Mouse (Mus musculus) limb, embryonic 11.5 days (tissue): Measurements from ENCODE around the gene Manf. TPM values are rescaled to one million over a fixed set of nuclear protein-coding genes. Genes with fewer than 3 reads are reported as not detected.
A peak's percentile ranks its signal among the peaks of the same experiment; 100 is the strongest.

Experiments
- ATAC-seq: fragments of 200-750 bp; cut with Nextera tagmentation; 2 replicates; pipeline ENCODE4 v1.8.0; 2017; ENCODE audit warnings: low read depth; ENCODE audit not compliant: insufficient number of reproducible peaks, low FRiP score, low TSS enrichment
- DNase-seq: peaks from one replicate; pipeline ENCODE4 v3.0.0-alpha.2; 2015; ENCODE audit warnings: low spot score
- H3K27ac ChIP-seq: fragments of 300-500 bp; sonication (generic); replicated peaks from 2 replicates; pipeline ENCODE4 v1.5.1; 2014; ENCODE audit warnings: low read depth, mild to moderate bottlenecking, low read length
- H3K27me3 ChIP-seq: fragments of 300-500 bp; sonication (generic); 2 replicates; pipeline ENCODE4 v1.6.1; 2014; ENCODE audit warnings: mild to moderate bottlenecking, low read length, mixed read lengths; ENCODE audit not compliant: control insufficient read depth, insufficient read depth
- H3K36me3 ChIP-seq: fragments of 300-500 bp; sonication (generic); 2 replicates; pipeline ENCODE4 v1.6.1; 2014; ENCODE audit warnings: mild to moderate bottlenecking, low read length, moderate library complexity, mixed read lengths; ENCODE audit not compliant: control insufficient read depth, insufficient read depth
- H3K4me1 ChIP-seq: fragments of 300-500 bp; sonication (generic); 2 replicates; pipeline ENCODE4 v1.6.1; 2014; ENCODE audit warnings: low read length, mixed read lengths; ENCODE audit not compliant: control insufficient read depth, insufficient read depth
- H3K4me2 ChIP-seq: fragments of 300-500 bp; sonication (generic); 2 replicates; pipeline ENCODE4 v1.6.1; 2014; ENCODE audit warnings: low read depth, mild to moderate bottlenecking, moderate library complexity; ENCODE audit not compliant: severe bottlenecking
- H3K4me3 ChIP-seq: fragments of 300-500 bp; sonication (generic); 2 replicates; pipeline ENCODE4 v1.5.1; 2014; ENCODE audit warnings: low read depth, low read length
- H3K9ac ChIP-seq: fragments of 300-500 bp; sonication (generic); 2 replicates; pipeline ENCODE4 v1.6.1; 2014; ENCODE audit warnings: mild to moderate bottlenecking, low read length
- H3K9me3 ChIP-seq: fragments of 300-500 bp; sonication (generic); 2 replicates; pipeline ENCODE4 v1.6.1; 2016; ENCODE audit warnings: low read length; ENCODE audit not compliant: control insufficient read depth
- WGBS: fragments of 180-500 bp; shearing (Covaris S2); extraction: QIAGEN DNeasy Blood & Tissue Kit; methylation state at CpG from one replicate; pipeline ENCODE4 v1.1.7; 2014; 5-methylcytosine and 5-hydroxymethylcytosine counted together
- polyA plus RNA-seq: library from polyadenylated mRNA; unstranded; fragments of >200 nt; fragmentation: Nextera tagmentation; extraction: Ambion mirVana; gene quantifications from 2 replicates; pipeline ENCODE4 v1.2.1, GENCODE M21; 2014

Gene Manf
- polyA plus RNA-seq, 1 experiment from 2014 or later = 331 TPM

DNA sequence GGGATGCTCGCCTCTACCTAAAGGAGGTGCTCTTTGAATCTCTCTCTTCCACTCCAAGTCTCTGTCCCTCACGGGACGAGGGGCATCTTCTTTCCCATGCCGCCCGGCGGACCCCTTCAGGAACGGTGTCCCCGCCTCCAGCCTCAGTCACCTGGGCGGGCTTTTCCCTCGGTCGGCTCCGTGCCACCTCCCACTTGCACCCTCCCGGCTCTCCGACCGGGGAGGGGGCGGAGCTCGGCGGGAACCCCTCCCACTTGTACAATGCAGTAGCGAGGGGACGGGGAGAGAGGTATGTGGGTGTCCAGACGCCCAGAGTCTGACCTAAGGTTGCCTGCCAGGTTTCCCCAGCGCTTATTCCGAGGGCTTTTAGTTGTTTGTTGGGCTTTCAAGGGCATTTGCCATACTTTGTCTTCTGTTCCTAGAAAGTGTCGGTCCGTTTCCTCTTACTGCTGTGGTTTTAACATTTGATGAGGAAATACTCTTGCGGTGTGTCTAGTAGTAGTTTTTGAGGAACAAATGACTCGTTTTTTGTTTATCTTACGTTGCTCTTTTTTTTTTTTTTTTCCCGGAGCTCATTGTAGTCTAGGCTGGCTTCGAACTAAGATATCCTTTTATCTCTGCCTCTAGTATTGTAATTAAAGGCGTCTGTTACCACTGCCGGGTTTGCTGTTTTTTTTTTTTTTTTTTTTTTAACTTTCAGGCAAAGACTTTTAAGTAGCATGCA lies 69.2 kb downstream of the Manf start:
- Histone ChIP-seq H3K4me2 (peak overlapping the region; percentile 61), H3K27me3 (no peaks in the 10 kb centered on the region), H3K9ac (peak overlapping the region; percentile 87), H3K4me3 (peak overlapping the region; percentile 85), H3K27ac (peak overlapping the region; percentile 87; the same call in 1 of the 2 replicates), H3K36me3 (no peaks in the 10 kb centered on the region), H3K9me3 (no peaks in the 10 kb centered on the region), H3K4me1 (no peaks in the 10 kb centered on the region)
- DNase-seq (peak; percentile 91), ATAC-seq (peak; percentile 85)
- 2% methylated on average over 30 of the region's 32 CpGs for WGBS

DNA sequence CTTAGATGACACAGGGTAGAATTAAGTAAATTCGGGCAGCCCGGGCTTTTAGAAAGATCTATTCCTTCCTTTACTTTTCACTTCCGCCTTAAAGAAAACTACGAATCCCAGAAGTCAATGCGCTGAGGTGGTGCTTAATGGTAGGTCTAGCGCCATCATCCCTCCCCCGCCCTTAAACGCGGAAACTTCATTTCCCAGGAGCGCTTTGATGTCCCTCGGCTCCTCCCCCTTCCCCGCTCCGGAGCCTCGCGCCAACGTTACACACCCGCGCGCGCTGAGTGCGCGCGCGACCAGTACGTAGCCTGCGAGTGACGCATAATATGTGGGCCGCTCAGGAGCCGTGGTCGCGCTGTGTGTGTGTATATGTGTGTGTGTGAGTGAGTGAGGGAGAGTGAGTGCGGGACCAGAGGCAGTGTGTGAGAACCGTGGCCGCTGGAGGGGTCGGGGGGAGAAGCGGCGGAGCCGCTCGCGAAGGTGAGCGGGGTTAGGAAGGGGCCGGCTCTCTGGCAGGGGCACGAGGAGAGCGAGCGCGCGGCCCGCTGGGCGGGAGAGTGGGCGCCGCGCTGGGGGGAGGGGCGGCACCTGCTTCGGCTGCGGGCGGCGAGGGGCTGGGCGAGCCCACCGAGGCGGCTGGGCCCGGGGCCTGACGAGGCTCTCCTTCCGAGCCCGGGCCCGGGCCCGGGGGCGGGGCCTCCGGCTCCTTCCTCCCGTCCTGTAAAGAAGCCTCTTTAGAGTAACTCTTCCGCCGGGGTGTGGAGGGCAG lies 70.0 kb downstream of the Manf start, which contains the start of gene Dcaf1:
Gene Dcaf1 (plus strand): TSS at position 257 of the 763 bp plus-strand sequence.
- Histone ChIP-seq H3K4me2 (peak within 1 kb of the TSS; percentile 61), H3K27ac (peak within 1 kb of the TSS; percentile 87), H3K9ac (peak within 1 kb of the TSS; percentile 87), H3K4me3 (peak within 1 kb of the TSS; percentile 85), H3K27me3 (no peaks in the 10 kb centered on the region), H3K9me3 (no peaks in the 10 kb centered on the region), H3K4me1 (no peaks in the 10 kb centered on the region), H3K36me3 (no peaks in the 10 kb centered on the region)
- WGBS = under 1% methylated on average over 60 of the region's 71 CpGs
- peak; percentile 95 for ATAC-seq
- peak; percentile 94 for DNase-seq

DNA sequence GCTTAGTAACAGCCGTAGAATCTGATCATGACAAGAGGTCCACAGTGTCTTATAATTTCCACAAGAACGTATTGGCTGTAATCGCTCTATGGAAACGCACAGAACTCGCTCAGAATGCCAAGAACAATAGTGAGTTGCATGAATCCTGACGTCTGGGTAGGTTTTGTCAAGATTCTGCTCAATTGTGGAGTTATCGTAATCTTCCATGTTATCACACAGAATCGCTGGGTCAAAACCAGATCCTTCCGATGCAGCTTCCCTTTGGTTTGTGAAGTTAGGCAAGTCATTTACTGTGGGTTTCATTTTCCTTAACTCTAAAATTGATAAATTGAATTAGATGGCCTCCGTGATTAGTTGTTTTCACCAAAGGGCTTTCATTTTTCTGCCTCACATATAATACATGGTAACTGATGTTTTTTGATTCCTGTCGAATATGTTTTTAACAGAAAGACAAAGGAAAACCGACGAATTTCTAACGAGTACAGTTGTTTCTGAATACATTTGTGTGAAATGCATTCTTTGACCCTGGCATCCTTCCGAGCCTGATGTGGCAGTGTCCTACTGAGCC lies 70.6 kb downstream of the Manf start:
- ATAC-seq = no peak

DNA sequence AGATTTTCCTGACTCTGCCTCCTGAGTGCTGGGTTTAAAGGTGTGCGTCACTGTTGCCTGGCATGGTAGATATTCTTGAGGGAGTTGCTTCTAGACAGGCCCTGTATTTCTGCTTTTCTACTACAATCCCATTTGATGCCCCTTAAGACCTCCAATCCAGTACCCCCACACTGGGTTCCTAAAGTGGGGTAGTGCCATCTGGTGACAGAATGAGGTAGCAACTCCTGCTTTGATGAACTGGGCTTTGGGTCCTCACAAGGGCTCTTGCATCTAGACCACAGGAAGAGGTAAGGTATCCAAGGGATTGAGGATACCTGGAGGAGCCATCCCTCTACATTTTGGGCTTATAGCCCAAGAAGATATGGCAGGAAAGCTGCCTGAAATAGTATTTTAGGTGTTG lies 72.6 kb downstream of the Manf start:
- no peaks in the 10 kb centered on the region for H3K36me3 ChIP-seq
- no peaks in the 10 kb centered on the region for H3K4me1 ChIP-seq
- ATAC-seq (no peak), DNase-seq (no peak)
- no peak overlapping the region for H3K9ac ChIP-seq
- 86% methylated on average over 1 of the region's 1 CpGs for WGBS
- no peak overlapping the region for H3K4me2 ChIP-seq
- no peak overlapping the region for H3K27ac ChIP-seq
- H3K9me3 ChIP-seq = no peaks in the 10 kb centered on the region
- H3K4me3 ChIP-seq = no peak overlapping the region
- no peaks in the 10 kb centered on the region for H3K27me3 ChIP-seq

More for the DNA sequence above, 70.6 kb downstream of the Manf start:
- Histone ChIP-seq H3K4me2 (peak overlapping the region; percentile 30; the same call in 1 of the 2 replicates), H3K27me3 (no peaks in the 10 kb centered on the region), H3K4me1 (no peaks in the 10 kb centered on the region), H3K36me3 (no peaks in the 10 kb centered on the region), H3K9me3 (no peaks in the 10 kb centered on the region), H3K4me3 (peak overlapping the region; percentile 85), H3K27ac (no peak overlapping the region), H3K9ac (peak overlapping the region; percentile 54)
- 54% methylated on average over 15 of the region's 15 CpGs for WGBS
- DNase-seq = peak; percentile 22

DNA sequence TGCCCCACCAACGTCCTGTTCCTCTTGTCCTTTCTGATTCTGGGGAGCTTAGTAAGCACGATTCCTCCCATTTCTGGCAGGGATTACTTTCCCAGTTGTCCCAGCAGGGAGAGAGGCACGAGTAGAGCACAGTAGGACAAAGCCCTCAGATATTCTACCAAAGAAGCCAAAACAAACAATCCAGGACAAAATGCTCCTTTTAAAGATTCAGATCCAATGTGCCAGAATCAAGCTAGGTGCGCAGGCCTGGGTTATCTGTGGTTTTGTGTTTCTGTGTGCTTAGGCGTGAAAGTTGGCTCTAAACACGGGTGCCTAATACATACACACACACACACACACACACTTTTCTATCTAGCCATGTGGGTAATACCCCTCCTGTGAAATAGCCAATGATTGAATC lies 73.6 kb downstream of the Manf start:
- Histone ChIP-seq H3K27ac (no peak overlapping the region), H3K36me3 (no peaks in the 10 kb centered on the region), H3K4me1 (no peaks in the 10 kb centered on the region), H3K9me3 (no peaks in the 10 kb centered on the region), H3K4me3 (no peak overlapping the region), H3K27me3 (no peaks in the 10 kb centered on the region), H3K9ac (no peak overlapping the region), H3K4me2 (no peak overlapping the region)
- no peak for ATAC-seq
- no peak for DNase-seq
- WGBS = 81% methylated on average over 6 of the region's 6 CpGs

DNA sequence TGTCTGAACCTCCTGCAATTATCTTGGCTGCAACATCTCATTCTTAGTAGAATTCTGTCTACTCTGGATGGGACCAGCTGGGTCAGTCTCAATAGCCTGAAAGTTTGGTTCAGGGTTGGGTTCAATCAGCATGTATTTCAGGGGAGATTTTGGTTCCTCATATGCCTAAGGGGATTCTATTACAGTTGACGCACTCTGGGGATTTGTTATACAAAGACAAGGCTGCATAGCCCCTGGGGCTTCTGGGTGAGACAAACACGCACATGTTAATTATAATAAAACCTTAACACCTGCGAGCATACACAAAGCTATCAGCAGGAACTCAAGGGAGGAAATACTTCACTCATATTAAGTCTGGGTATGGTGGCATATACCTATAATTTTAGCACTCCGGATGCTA lies 85.3 kb downstream of the Manf start:
- no peak overlapping the region for H3K27ac ChIP-seq
- no peaks in the 10 kb centered on the region for H3K9me3 ChIP-seq
- H3K4me1 ChIP-seq = no peaks in the 10 kb centered on the region
- WGBS = 76% methylated on average over 4 of the region's 4 CpGs
- no peak overlapping the region for H3K4me2 ChIP-seq
- no peaks in the 10 kb centered on the region for H3K27me3 ChIP-seq
- no peak for ATAC-seq
- no peak for DNase-seq
- H3K36me3 ChIP-seq = no peaks in the 10 kb centered on the region
- H3K4me3 ChIP-seq = no peak overlapping the region
- H3K9ac ChIP-seq = no peak overlapping the region

DNA sequence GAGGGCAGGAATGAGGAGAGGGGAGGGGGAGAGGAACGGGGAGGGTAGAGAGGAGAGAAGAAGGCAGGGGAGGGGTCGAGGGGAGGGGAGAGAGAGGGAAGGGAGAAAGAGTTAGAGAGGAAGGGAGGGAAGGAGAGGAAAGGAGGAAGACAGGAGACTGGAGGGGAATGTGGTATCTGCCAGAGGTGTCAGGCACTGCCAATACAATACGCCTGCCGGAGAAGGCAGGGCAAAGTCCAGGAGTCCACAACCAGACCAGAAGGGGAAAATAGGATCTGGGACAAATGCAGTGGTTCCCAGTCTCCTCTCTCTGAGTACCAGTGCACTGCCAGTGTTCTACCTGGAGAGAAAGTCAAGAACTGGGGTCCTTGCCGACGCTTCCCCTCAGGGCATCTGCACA lies 100.9 kb downstream of the Manf start:
- ATAC-seq (no peak), DNase-seq (no peak)
- WGBS = 66% methylated on average over 6 of the region's 6 CpGs
- Histone ChIP-seq H3K27me3 (no peaks in the 10 kb centered on the region), H3K36me3 (no peaks in the 10 kb centered on the region), H3K9me3 (no peaks in the 10 kb centered on the region), H3K27ac (no peak overlapping the region), H3K4me1 (peaks cover 3% of the 10 kb centered on the region; the same call in 1 of the 2 replicates), H3K9ac (no peak overlapping the region), H3K4me2 (no peak overlapping the region), H3K4me3 (no peak overlapping the region)

DNA sequence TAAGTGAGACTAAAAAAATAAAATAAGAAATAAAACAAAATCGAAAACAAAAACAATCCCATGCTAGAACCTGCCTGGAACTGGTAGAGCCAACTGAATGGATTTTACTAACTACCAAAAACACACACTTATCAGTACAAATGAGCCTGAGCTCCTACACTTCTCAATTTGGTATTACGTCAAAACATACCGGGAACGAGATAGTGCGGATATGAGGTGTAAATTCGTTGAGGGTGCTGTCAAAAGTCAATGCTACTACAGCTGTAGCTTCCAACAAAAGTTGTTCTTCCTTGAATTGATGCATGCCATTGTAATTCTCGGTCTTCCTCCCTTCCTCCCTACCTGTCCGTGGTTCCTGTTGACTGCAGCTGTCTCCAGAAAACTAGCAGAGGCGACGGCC lies 102.4 kb downstream of the Manf start:
- DNase-seq (no peak), ATAC-seq (no peak)
- Histone ChIP-seq H3K27me3 (no peaks in the 10 kb centered on the region), H3K4me3 (peak overlapping the region; percentile 79), H3K36me3 (no peaks in the 10 kb centered on the region), H3K9me3 (no peaks in the 10 kb centered on the region), H3K4me1 (peaks cover 3% of the 10 kb centered on the region; the same call in 1 of the 2 replicates), H3K4me2 (peak overlapping the region; percentile 36; the same call in 1 of the 2 replicates), H3K27ac (no peak overlapping the region), H3K9ac (peak overlapping the region; percentile 13)
- 23% methylated on average over 10 of the region's 10 CpGs for WGBS
